8 mouse cellular contexts compared by ENCODE assay signal in the genomic region with DNA sequence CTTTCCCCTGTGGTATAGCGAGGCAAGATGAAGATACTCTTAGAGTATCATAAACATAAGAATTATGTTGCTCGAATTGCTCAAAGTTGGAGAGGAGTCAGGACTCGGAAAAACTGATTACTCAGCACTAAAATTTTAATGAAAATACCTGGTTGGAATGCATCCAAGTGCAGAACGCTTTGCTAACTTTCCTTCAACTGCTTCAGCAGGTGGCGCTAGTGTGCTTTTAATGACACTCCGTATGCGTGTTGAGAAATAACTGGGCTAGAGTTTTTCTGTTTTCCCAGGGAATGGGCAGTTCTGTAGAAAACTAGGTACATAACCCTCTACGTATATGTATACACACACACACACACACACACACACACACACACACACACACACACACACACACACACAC.
DNase-seq lines count a peak whose midpoint lies in the region; ATAC-seq and TF ChIP-seq lines count a peak whose summit lies in the region.

No protein-coding gene starts in this region.

- POLR2A ChIA-PET in Patski (lab: Charles Lee) = interaction anchor here (0.6 kb wide), 1 partner anchor 10 kb away, joined by 3 read pairs; no protein-coding TSS in a partner anchor

- DNase-seq in B cell, adult 2 months = peak; percentile 22
- no peak for DNase-seq in Patski (ENCODE audit: low read depth, low spot score)
- DNase-seq in cerebellum, postnatal 36 days = peak; percentile 82 to 90
- peak; percentile 18 for DNase-seq in gastrocnemius, postnatal 14 days
- peak; percentile 61 for DNase-seq in kidney, postnatal 14 days
- peak; percentile 8 to 19 for DNase-seq in lung, adult 18-20 months
- DNase-seq in retina, embryonic 14.5 days (ENCODE audit: low spot score) = peak; percentile 91
- DNase-seq in thymus, postnatal 25 days = no peak

- peaks cover 9% of the 10 kb centered on the region for H3K27me3 ChIP-seq in Patski

- TF ChIP-seq CTCF in Patski (IDR thresholded peaks at IDR 0.05) = peak; percentile 53

- intact Hi-C loops in gastrocnemius, postnatal 14 days (cut with DNase I; ENCODE audit: low total_unique reads) = no loop called here

- CTCF ChIA-PET in Patski (lab: Charles Lee) = no interaction called here

- in situ Hi-C loops in Patski (cut with MboI; ENCODE audit: low pct_unique_long_range_greater_than_20kb) = loop anchor here (25.0 kb wide), 1 partner anchor 1260 kb away; no protein-coding TSS in a partner anchor

- ATAC-seq in Patski = no peak

Comparison
In these comparisons a context has a peak if more than half of its experiments do, and no peak if none do; other contexts are left out.
1. DNase-seq: peak in B cell, adult 2 months (2 of 2), cerebellum, postnatal 36 days (2 of 2), gastrocnemius, postnatal 14 days (single experiment), kidney, postnatal 14 days (single experiment), lung, adult 18-20 months (2 of 2) and retina, embryonic 14.5 days (single experiment); none in Patski (single experiment) and thymus, postnatal 25 days (single experiment).